Mouse (Mus musculus) kidney, adult 8-10 months (tissue): Measurements from ENCODE around the gene Neu3.

Experiments
- DNase-seq, 2 experiments: peaks; one replicate each; pipeline ENCODE4 v3.0.0; 2022

The Neu3 gene

GRCm38 (mm10) chr7:99828083-99828570 is at the start of gene Neu3:
Gene Neu3 (minus strand): TSS chr7:99828417.
- peak; percentile 96 for DNase-seq

- DNase-seq: peak; percentile 35 to 79
Measured at GRCm38 (mm10) chr7:99876345-99876744, 48.1 kb upstream of the Neu3 start.

DNA sequence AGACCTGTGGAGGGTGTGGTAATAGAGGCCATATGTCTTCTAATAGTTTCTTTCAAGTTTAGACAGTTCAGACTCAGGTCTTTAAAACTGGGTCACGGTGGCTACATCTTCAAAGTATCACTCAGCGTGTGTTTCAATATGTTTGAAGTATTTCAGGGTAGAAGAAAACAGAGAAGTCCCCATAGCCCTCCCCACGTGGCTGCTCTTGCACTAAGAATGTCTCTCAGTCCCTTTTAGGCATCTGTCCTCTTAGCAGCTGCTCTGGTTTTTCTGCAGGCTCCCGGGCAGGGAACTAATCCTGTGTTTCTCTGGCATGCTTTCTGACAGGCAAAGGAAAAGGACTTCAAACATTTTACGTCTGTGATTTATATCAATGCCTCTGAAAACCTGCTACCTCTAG is 47.7 kb upstream of the Neu3 start:
- DNase-seq: no peak

- DNase-seq: no peak
Measured at GRCm38 (mm10) chr7:99873965-99874364, 45.7 kb upstream of the Neu3 start.

GRCm38 (mm10) chr7:99869296-99869695 is 41.1 kb upstream of the Neu3 start:
- no peak for DNase-seq

DNA sequence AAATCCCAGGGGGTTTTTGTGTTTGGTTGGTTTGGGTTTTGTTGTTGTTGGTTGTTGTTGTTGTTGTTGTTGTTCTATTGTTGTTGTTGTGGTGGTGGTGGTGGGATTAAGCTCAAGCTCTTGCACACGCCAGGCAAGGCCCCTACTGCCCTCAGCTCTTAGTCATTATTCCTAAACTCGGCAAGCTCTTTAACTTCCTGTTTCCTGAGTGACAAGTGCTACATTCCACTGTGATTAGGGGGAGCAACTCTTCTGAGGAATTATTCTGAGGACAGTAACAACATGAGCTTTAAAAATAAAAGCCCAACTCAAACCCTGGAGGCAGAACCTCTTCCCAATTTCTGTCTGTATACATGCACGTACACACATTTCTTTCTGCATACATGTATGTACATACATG is 37.0 kb upstream of the Neu3 start:
- no peak for DNase-seq

DNA sequence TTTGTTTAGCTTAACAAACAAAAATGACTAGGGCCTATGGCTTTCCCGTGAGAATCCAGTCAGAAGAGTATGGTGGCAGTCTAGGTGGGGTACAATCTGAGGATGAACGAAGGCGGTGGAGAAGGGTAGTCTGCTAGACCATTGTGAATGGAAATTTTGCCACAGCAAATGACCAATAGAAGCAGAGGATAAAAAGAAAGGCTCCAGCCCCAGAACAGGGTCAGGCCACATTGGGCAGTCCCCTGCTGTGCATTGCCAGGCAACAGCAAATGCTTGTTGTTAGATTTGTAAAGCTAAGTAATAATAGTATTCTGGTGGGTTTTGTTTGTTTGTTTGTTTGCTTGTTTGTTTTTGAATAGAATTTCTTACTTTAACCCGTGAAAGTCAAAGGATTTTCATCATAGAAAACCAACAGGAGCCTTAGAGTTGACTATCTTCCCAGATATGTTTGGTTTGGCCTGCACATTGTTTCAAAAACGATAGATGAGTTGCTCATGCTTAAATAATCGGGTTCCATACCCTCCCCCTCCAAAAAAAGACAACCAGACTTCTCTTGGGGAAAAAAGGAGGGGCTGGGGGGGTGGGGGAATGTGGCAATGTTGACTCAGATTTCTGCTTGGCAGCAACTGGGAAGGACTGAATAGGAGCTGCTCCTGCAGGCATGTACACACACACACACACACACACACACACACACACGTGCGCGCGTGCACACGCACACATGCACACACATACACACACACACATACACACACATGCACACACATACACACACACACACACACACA is 36.2 kb upstream of the Neu3 start:
- no peak for DNase-seq

- no peak for DNase-seq
Measured at GRCm38 (mm10) chr7:99863362-99863761, 35.1 kb upstream of the Neu3 start, which contains the start of gene Spcs2. Gene Spcs2 (minus strand): TSS chr7:99863462.

DNA sequence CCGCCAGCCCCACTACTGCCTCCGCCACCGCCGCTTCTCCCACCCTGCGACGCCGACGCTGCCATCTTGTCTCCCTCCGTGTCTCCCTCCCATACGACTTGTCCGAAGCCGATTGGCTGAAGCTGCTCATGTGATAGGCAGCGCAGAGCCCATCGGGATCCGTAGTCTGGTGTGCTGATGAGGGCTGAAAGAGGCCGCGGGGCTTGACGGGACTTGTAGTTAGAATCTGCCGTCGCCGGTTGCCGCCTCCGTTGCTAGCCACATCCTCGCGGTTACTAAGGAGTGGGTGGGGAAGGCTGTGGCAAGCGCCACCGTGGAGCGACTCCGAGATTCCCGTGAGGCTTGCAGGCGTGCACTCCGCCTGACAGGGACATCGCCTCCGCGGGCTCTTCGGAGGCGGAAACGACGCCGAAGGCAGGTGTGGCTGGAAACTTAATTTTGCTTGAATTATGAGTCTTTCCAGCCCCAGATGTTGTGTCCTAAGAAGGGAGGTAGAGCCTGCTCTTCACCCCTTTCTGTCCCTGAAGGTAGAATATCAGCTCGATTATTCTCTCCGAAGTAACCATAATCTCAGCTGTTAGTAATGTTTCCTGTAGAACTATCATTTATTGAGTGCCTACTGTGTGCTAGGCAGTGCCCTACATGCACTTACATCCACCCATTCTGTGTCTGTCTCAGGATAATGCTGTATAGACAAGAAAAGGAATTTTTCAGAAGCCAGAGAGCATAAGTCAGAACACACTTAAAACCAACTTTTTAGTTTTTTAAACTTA is 30.8 kb upstream of the Neu3 start, which contains the start of gene Xrra1:
TSS of gene Xrra1 (plus strand) at position 304 of the 773 bp plus-strand sequence.
- DNase-seq: peak; percentile 97

DNA sequence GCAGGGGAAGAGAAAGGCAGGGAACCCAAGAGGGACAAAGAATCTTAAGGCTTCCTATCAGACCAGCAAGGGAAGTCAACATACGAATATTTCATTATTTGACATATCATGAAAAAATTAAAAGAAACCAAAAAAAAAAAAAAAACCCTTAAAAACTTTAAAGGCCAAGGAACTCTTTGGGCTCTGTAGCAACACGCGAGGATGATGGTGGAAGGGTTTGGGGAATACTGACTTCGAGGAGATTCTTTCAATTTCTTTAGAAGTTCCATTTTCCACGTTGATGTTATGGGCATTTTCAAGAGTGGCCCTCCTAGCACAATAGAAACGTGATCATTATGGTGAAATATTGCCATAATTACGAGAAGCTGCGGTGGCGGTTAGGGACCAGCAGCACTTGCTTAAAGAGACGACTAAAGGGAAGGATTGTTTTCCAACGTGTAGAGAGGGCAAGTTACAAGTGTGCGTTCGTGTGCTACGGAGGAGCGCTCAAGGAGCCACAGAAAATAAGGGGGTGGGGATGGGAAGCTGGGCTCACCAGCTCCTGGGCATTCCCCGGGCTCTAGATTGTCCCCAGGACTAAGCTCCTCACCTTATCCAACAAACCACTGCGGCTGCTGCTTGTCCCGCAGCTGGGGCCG is 30.1 kb upstream of the Neu3 start:
- no peak for DNase-seq

DNA sequence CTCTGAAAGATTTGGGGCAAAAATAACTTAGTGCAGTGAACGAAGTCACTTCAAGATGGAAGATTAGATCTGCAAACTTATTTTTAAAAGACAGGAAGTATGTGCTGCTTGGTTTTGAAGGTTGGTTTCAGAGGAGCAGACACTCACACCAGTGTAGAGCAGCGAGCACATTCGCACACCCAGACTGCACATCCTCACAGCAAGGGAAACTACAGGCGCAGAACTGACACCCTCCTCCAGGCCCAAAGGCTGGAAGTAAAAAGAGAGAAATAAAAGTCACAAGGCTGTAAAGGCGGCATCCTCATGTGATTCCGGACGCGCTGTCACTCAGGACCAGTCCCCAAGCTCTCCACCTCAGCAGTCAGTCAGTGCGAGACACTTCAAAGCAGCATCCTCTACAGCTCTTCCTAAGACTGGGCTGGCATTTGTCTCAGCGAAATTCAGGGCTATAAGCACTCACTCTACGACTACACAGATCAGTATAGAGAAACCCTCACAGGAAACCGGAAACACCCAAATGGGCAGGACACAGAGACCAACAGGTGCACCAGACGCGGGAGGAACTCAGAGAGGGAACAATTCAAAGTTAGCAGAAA is 28.1 kb upstream of the Neu3 start:
- no peak for DNase-seq

DNA sequence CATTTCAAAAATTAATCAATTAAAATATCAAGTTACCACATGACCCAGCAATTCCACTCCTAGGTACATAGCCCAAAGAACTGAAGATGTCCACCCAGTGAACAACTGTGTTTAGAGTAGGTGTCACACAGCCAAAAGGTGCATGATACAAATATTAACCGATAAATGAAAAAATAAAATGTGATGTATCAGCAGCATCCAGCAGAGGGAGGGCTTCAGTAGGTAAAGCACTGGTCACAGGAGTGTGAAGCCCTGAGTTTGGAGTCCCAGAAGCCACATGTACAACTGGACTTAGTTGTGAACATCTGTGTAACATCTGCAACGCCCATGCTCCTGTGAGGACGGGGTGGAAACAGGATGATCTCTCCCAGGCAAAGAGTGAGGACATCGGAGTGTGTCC is 26.1 kb upstream of the Neu3 start:
- DNase-seq: no peak

DNA sequence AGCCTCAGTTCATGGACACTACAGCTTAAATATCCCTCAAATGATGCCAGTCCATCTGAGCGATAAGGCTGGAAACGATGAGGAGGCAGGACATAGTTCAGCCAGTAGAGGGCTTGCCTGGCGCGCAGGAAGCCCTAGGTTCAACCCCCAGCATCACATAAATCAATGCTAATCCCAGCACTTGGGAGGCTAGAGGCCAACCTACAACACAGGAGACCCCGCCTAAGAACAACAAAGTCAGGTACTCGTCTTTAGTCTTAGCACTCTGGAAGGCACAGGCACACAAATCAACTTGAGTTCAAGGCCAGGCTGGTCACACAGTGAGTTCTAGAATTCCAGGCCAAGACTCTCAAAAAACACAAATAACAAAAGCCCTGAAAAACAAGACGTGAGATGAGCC is 25.1 kb upstream of the Neu3 start:
- DNase-seq: no peak

DNA sequence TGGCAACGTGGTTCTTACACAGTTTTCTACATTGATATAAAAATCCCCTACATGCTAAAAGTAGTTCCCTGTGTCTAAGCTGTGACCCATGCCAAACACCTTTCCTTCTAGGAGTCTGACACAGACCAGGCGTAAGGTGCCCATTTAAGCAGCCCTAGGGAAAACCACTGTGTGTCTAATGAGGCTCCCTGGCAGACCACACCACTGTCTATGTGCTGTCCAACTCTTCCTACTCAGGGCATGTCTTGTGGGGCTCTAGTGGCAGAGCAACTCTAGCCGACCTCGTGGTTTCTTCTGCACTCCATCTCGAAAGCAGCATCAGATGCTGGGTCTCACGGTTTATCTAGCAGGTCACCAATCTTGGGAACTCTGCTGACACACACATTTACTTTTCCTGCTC is 23.4 kb upstream of the Neu3 start:
- no peak for DNase-seq

DNA sequence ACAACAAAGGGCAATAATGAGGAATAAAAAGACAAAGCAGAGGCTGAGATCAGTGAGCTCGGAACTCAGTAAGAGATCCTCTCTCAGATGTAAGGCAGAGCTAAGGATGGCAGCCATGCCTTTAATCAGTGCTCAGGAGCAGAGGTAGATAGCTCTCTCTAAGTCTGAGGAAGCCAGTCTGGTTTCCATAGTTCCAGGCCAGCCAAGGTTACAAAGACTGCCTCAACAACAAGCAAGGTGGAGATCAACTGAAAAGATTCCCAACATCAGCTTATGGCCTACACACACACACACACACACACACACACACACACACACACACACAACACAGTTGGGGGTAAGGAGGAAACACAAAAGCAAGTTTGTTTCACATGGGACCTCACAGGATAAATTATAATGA is 22.9 kb upstream of the Neu3 start:
- DNase-seq: no peak

DNA sequence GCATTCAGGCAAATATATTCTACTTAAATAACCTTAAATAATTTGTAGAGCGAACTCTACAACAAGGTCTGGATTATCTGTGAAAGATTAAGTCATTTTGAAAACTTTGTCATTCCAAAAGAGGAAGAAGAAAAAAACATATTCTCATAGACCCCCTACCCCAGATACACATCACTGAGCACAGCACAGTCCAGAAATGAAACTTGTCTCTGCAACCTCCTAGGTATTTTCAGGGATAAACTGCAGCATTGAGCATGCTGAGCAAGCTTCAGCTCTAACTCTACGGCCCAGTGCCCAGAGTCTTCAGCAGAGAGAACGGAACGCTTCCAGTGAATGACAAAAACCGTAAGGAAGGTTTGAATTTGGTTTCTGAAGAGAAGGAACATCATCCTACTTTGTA is 22.3 kb upstream of the Neu3 start:
- DNase-seq: no peak

GRCm38 (mm10) chr7:99845533-99846236 is 17.5 kb upstream of the Neu3 start:
- DNase-seq: no peak

GRCm38 (mm10) chr7:99838241-99838640 is 10.0 kb upstream of the Neu3 start:
- DNase-seq: no peak

- no peak for DNase-seq
Measured at GRCm38 (mm10) chr7:99837358-99838071, 9.3 kb upstream of the Neu3 start.

- DNase-seq: no peak
Measured at GRCm38 (mm10) chr7:99836781-99837180, 8.6 kb upstream of the Neu3 start.

- no peak for DNase-seq
Measured at GRCm38 (mm10) chr7:99834314-99834853, 6.2 kb upstream of the Neu3 start.
